Mouse (Mus musculus) yolk sac, embryonic 10.5 days (tissue): Measurements from ENCODE around the gene Sf1.

Experiments used
- DNase-seq: peaks from one replicate; pipeline ENCODE4 v3.0.0-alpha.2; 2017; ENCODE audit warnings: low spot score

Sf1 gene

DNA sequence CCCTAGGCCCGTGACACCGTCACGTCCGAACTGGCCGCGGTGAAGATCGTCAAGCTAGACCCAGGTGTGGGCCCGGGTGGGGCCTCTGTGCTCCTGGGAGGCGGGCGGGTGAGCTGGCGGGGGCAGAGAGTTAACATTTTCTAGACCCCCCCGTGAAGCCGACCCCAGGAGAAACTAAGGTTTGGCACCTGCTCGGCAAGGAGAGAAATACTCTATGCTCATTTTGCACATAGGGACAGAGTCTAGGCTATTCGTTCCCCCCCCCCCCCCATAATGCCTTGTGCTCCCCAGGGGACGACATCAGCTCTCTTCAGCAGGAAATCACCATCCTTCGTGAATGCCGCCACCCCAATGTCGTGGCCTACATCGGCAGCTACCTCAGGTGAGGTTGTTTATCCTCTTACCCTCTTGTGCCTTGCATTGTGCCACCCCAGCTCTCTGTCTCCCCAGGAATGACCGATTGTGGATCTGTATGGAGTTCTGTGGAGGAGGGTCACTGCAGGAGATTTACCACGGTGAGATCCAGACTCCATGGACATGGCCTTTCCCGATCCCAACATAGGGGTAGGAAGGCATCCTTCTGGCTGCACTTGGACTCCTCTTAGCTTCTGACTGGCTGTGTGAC lies 21.9 kb upstream of the Sf1 start:
- DNase-seq: no peak

DNA sequence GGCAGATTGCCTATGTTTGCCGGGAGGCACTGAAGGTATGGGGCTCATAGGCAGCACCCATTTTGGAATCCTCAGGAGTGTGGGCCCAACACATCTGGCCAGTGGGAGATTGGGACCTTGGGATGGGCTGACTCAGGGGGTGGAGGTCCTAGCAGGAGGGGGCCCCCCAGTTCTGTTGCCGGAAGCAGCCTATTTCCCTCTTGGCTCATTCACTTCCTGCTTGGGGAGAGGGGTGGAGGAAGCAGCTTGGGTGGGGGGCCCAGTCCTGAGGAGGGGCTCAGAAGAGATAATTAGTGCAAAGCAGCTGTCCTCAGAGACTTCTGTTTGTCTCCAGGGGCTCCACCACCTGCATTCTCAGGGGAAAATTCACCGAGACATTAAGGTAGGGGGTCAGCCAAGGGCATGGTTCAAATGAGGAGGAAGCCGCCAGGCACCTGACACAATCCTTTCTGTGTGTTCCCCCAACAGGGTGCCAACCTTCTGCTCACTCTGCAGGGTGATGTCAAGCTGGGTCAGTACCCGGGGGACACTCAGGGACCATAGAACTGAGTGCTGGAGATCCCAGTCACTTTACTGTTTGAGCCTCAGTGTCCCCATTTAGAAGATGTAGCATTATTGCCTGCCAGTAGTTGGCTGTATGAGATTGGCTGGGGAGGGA lies 21.1 kb upstream of the Sf1 start:
- no peak for DNase-seq

DNA sequence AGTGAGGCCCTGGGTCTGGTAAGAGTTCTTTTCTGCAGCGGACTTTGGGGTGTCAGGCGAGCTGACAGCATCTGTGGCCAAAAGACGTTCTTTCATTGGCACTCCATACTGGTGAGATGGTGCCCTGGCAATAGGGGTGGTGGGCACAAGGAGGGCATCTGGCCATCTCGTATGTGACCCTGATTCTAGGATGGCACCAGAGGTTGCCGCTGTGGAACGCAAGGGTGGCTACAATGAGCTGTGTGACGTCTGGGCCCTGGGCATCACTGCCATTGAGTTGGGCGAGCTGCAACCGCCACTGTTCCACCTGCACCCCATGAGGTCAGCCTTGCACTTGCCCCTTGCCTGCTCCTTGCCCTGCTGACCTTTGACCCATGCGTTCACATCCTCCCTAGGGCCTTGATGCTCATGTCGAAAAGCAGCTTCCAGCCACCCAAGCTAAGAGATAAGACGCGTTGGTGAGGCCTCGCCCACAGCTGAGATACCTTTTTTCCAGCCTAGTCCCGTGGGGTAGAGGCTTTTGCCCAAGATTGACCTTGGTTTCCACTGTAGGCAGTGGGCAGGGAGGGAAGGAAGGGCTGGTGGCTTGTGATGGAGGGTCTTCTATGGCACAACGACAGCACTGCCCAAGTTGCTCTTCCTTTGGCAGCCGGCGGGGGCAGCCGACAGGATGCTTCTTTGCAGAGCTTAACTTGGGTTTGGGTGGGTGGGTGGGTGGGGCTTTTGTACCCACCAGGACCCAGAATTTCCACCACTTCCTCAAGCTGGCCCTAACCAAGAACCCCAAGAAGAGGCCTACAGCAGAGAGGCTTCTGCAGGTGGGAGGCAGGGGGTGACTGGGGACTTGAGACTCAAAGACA lies 20.2 kb upstream of the Sf1 start:
- DNase-seq: no peak

DNA sequence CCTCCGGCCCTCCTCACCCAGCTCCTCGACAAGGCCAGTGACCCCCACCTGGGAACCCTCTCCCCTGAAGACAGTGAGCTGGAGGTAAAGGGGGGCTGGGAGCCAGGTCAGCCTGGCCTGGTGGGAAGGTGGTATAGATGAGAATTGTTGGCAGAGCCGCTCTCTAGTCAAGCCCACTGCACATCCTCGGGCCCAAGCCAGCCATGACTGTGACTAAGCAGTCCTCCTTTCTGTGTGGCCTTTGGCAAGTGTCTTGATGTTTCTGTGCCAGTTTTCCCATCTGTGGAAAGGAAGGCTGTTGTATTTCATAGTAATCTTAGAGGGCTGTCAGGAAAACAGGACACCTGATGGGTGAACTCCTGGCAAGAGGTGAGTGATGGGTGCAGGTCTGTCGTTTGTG lies 19.5 kb upstream of the Sf1 start:
- no peak for DNase-seq

- no peak for DNase-seq
Observed at GRCm38 (mm10) chr19:6346023-6346422, 17.5 kb upstream of the Sf1 start.

DNA sequence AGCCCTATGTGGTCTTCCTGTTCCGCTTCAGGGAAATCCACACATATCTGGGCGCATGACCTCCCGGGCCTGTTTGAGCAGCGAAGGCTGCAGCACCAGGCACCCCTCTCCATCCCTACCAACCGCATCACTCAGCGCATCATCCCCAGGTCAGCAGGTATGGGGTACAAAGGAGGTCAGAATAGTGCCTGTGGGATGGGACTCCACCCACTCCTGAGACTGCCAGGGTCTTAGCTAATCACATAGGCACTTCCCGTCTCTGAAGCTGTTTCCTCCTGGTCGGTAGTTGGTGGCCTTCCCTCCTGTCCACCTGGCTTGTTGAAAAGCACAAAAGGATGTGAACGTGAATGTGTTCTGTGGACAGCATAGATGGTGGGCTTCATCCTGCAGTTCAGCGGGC lies 16.8 kb upstream of the Sf1 start:
- no peak for DNase-seq

DNA sequence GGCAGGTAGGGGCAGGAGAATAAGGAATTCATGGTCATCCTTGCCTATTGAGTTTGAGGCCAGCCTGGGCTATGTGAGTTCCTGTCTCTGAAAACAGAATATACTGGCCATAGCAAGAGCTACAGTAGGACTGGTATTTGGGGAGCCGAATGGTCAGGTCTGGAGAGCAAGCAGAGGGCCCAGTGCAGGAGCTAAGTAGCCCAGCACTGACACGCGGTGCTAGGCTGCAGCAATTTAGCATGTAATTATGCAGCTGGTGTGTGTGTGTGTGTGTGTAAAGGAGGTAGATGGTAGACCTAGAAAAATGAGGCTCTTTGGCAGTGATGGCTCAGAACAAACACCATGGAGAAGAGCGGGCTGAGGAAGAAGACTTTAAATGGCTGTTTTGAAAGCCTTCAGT lies 15.9 kb upstream of the Sf1 start:
- DNase-seq: no peak

DNA sequence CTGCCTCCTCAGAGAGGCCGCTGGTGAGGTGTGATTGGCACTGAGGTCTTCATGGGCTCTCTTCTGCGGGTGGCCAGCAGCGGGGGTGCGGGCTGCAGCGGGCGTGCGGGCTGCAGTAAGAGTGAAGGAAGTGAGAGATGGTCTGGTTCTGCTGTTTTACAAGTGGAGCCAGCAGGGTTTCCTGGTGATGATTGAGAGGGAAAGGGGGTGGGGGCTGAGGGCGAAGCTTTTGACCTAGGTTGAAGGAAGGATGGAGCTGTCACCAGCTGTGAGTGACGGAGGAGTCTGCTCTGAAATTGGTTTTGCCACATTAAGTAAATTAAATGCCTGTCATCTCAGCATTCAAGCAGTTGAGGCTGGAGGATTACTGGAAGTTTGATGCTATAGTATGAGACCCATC lies 14.8 kb upstream of the Sf1 start:
- no peak for DNase-seq

DNA sequence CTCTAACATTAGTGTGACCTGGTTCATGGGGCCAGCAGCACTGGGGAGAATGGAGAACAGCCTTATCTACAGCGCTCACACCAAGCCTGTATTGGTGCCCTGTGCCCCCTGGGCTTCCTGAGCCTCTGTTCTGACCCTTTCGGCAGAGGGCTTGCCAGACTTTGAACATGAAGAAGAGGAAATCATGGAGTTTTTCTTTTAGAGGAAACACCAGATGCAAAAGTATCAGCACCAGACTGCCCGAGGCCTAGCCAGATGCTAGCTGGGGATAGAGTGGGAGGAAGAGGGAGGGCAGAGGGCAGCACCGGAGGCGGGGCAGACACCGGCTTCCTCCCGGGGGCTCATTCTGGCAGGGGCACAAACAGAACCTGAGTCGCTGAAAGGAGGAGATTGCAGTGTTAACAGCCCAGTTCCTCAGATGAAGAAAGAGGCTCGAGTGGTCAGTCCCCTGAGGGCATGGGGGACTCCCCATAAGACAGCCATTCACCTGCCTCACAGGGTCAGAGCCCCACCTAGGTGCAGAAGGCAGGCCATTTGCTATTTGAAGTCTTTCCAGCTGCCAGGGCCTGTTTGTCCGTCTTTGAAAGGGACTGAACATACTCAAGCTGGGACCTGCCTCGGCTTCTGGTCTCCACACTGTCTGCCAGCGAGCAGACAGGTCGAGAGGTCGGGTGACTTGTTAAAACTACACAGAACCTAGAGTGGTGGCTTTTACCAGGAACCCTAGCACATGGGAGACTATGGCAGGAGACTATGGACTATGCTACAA lies 14.1 kb upstream of the Sf1 start:
- DNase-seq: no peak

GRCm38 (mm10) chr19:6351431-6352106 lies 11.9 kb upstream of the Sf1 start:
- no peak for DNase-seq

GRCm38 (mm10) chr19:6352107-6352505 lies 11.4 kb upstream of the Sf1 start:
- no peak for DNase-seq

DNA sequence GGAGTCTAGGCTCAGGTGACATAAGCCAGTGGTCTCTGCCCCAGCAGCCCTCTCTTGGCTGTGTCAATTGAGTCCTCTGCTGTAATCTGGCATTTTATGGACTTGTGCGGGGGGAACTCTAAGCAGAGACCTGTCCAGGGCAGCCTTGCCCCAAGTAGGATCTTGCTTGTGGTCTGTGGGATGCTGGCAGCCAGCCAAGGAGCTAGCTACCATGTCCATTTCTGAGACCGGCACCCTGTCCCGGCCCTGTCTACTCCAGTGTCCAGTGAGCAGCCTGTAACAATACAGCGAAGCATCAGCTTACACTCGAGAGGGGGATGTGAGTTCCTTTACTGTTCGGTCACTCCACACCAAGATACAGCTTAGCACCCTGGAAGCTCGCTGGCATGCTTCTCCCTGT lies 9.5 kb upstream of the Sf1 start:
- DNase-seq: no peak

DNA sequence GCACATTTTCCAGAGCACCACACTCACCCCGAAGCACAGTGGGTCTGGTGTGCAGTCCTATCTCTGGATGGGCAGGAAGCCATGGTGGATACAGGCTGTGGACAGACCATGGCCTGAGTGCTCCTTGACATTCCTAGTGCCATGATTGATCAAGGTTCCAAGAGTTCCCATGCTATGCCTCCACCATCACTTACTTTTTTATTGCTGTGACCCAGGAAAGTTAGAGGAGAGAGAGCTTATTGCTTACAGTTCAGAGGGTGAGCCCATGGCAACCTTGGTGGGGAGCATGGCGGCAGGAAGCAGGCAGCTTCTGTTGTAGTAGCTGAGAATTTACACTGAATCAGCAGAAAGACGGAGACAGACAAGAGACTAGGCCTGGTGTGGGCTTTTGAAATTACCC lies 2.2 kb upstream of the Sf1 start:
- no peak for DNase-seq

- DNase-seq: no peak
Observed at GRCm38 (mm10) chr19:6363091-6363410, 439 bp upstream of the Sf1 start.

- peak; percentile 84 for DNase-seq
Observed at GRCm38 (mm10) chr19:6364317-6364725, 831 bp downstream of the Sf1 start.

GRCm38 (mm10) chr19:6364842-6365241 lies 1.4 kb downstream of the Sf1 start:
- no peak for DNase-seq

DNA sequence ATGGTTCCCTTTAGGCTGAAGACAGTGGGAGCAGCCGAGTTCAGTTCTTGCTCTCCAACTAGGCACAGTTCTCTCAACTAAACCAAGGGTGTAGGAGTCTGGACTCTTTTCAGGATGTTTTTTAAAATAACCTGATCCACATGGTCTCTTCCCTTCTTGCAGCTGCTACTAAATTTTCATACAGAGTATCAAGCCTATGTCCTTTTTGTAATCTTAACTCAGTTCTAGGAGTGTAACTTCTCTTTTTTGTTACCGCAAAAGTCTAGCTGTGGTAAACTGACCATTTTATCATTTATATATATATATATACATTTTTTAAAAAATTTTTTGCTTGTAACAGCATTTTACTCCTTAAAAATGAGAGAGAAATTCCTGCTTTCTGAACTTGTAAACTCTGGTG lies 6.7 kb downstream of the Sf1 start:
- DNase-seq: no peak

DNA sequence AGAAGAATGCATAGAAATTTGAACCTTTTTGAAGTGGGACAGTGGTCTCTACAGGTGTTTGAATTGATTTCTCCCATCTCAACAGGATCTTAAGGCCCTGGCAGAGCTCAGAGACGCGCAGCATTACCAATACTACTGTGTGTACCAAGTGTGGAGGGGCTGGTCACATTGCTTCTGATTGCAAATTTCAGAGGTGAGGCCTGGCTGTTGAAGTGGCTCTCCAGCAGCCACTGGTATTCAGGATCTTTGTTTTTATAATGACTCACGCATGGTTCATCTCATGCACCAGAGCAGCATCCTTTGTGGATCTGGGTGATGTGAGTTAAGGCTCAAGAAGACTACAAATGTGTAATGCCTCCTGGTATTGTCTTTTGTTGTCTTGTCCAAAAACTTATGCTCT lies 8.9 kb downstream of the Sf1 start:
- no peak for DNase-seq

DNA sequence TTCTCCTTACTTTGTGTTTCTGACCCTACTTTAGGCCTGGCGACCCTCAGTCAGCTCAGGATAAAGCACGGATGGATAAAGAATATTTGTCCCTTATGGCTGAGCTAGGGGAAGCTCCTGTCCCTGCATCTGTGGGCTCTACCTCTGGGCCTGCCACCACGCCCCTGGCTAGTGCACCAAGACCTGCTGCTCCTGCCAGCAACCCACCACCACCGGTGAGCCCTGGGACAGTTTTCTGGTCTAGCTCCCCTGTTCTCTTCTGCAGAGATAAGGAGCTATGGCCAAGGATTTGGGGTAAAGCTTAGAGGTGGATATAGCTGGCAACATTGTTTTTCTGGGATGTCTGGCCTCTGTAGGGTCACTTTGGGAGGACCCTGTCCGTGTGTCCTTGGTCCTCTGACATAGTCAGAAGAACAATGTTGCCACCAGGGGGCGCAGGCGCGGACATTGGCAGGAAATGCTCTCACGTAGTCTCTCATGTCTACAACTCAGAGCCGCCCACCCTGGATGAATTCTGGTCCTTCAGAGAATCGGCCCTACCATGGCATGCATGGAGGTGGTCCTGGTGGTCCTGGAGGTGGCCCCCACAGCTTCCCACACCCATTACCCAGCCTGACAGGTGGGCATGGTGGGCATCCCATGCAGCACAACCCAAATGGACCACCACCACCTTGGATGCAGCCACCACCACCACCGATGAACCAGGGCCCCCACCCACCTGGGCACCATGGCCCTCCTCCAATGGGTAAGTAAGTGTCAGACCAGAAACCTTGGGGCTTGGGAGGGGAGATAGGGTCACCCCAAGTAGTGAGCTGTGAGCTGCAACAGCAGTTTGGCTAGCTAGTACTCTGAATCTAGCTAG lies 10.3 kb downstream of the Sf1 start:
- no peak for DNase-seq

GRCm38 (mm10) chr19:6374571-6374970 lies 11.1 kb downstream of the Sf1 start:
- no peak for DNase-seq
